Mouse (Mus musculus): ENCODE measurements at regions not wholly inside any gene's neighbourhood (a gene's known extent, or its start where the extent isn't known, plus 50 kb on each side); places are given as distances from the start of the nearest gene placed in this dataset.

DNA sequence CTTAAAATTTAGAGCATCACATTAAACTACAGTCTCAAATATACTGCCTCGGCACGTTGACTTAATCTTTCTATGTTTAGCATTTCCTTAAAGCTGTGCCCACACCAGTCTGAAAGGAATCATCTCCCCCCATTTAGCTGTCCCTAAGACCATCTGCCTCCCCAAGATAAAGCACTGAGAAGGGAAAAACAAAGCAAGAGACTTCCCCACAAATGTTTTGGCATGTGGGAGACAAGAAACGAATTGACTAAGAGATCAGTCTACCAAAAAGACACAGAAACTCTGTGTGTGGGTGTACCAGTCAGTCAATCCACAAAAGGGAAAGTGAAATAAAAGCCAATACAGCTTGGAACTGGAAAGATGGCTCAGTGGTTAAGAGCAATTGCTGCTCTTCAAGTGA, 306.6 kb upstream of the Sgcd start:
- Histone ChIP-seq H3K79me3 (ENCODE audit: low read depth) (no peaks in the 10 kb centered on the region), H3ac (ENCODE audit: control insufficient read depth, insufficient read length, low read depth) (no peak overlapping the region), H3K79me2 (ENCODE audit: control insufficient read depth, insufficient read depth) (no peaks in the 10 kb centered on the region), H3K36me3 (ENCODE audit: control insufficient read depth, insufficient read depth) (no peaks in the 10 kb centered on the region), H3K27me3 (ENCODE audit: control insufficient read depth, insufficient read depth, insufficient read length) (no peaks in the 10 kb centered on the region), H3K4me3 (ENCODE audit: insufficient read depth, poor library complexity, severe bottlenecking) (no peak overlapping the region)
- TF ChIP-seq MYOD1 (IDR thresholded peaks at IDR 0.05; ENCODE audit: control insufficient read depth, insufficient read length, low read depth) (no peak), CTCF (IDR thresholded peaks at IDR 0.05; ENCODE audit: control insufficient read depth, insufficient read depth, insufficient read length) (no peak), FOSL1 (IDR thresholded peaks at IDR 0.05; ENCODE audit: insufficient read depth, low read length, poor library complexity, severe bottlenecking) (no peak), MYOG (IDR thresholded peaks at IDR 0.05; ENCODE audit: control insufficient read depth, extremely low read depth, insufficient read length) (no peak), USF1 (IDR thresholded peaks at IDR 0.05; ENCODE audit: low read depth) (no peak), CEBPB (IDR thresholded peaks at IDR 0.05; ENCODE audit: low read depth) (no peak), MAX (IDR thresholded peaks at IDR 0.05) (no peak)

DNA sequence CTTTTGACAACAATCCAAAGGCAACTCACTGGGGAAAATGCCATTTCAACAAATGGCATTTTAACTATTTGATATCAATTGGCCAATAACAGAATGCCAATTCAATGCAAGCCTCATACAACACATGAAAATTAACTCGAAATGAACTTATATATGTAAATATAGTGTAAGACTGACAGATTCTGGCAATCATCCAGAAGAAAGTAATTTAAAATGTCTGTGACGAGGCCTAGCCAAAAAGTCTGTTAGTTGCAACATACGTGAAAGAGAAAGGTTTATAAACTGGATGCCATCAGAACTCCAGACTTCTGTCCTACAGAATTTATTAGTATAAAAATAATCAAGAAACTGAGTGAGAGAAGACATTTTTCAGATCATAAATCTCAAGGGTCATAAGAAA, 273.7 kb upstream of the Sgcd start:
- Histone ChIP-seq H3K4me3 (ENCODE audit: insufficient read depth, poor library complexity, severe bottlenecking) (no peak overlapping the region), H3K36me3 (ENCODE audit: control insufficient read depth, insufficient read depth) (no peaks in the 10 kb centered on the region), H3K79me2 (ENCODE audit: control insufficient read depth, insufficient read depth) (no peaks in the 10 kb centered on the region), H3K27me3 (ENCODE audit: control insufficient read depth, insufficient read depth, insufficient read length) (no peaks in the 10 kb centered on the region), H3ac (ENCODE audit: control insufficient read depth, insufficient read length, low read depth) (no peak overlapping the region), H3K79me3 (ENCODE audit: low read depth) (no peaks in the 10 kb centered on the region)
- TF ChIP-seq CTCF (IDR thresholded peaks at IDR 0.05; ENCODE audit: control insufficient read depth, insufficient read depth, insufficient read length) (no peak), FOSL1 (IDR thresholded peaks at IDR 0.05; ENCODE audit: insufficient read depth, low read length, poor library complexity, severe bottlenecking) (no peak)

DNA sequence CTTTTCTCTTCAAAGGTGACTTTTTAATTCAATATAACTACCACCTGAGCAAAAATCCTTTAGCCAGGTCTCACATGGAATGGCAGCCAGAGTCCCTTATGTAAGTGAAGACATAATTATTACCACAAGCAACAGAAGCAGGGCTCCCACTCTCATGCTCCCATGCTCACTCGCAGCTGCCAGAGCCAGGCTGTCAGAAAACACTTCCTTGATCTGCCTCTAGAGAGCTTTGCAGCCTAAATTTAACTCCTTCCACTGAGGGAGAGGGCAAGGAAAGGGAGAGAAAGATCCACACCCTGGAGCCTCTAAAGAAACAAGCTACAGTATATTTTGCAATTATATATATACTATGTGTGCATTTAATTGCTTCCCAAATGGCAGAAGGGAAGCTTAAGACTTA, 272.3 kb upstream of the Sgcd start:
- H3K4me3 ChIP-seq (ENCODE audit: insufficient read depth, poor library complexity, severe bottlenecking), result no peak overlapping the region
- no peak for TF ChIP-seq MYOD1 (IDR thresholded peaks at IDR 0.05; ENCODE audit: control insufficient read depth, insufficient read length, low read depth)
- no peak for TF ChIP-seq CEBPB (IDR thresholded peaks at IDR 0.05; ENCODE audit: low read depth)
- no peak for TF ChIP-seq USF1 (IDR thresholded peaks at IDR 0.05; ENCODE audit: low read depth)
- TF ChIP-seq FOSL1 (IDR thresholded peaks at IDR 0.05; ENCODE audit: insufficient read depth, low read length, poor library complexity, severe bottlenecking), result no peak
- no peak for TF ChIP-seq MYOG (IDR thresholded peaks at IDR 0.05; ENCODE audit: control insufficient read depth, extremely low read depth, insufficient read length)
- TF ChIP-seq MAX (IDR thresholded peaks at IDR 0.05), result no peak
- TF ChIP-seq CTCF (IDR thresholded peaks at IDR 0.05; ENCODE audit: control insufficient read depth, insufficient read depth, insufficient read length), result no peak
- no peaks in the 10 kb centered on the region for H3K79me3 ChIP-seq (ENCODE audit: low read depth)
- no peaks in the 10 kb centered on the region for H3K27me3 ChIP-seq (ENCODE audit: control insufficient read depth, insufficient read depth, insufficient read length)
- no peaks in the 10 kb centered on the region for H3K79me2 ChIP-seq (ENCODE audit: control insufficient read depth, insufficient read depth)
- H3K36me3 ChIP-seq (ENCODE audit: control insufficient read depth, insufficient read depth), result no peaks in the 10 kb centered on the region
- H3ac ChIP-seq (ENCODE audit: control insufficient read depth, insufficient read length, low read depth), result no peak overlapping the region

DNA sequence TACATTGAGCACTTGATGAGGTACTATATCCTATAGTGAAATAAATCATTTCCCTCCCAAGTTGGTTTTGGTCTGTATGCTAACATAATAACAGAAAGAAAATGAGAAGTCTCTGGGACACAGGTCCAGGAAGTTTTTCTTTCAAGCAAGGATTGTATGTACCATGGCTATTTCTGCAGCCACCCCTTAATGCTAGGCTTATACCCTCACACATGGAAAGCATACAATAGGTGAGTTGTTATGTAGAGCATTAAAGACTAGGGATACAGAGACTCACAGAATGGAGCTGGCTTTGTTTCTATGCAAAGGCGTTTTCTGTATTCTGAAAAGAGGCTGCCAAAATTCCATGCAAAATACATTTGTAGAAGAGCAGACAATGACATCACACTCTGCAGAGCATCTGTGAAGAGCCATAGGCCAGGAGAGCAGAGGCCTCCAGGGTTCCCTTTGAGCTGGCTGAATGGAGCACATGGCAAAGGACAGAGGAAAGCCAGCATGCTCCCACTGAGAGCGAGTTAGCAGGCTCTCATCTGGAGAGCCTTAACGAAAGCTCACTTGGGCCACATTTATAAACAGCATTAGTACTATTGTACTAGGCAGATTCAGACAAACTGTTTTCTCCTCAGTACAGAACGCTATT, 262.0 kb upstream of the Sgcd start:
- H3K79me2 ChIP-seq (ENCODE audit: control insufficient read depth, insufficient read depth), result no peaks in the 10 kb centered on the region
- no peak overlapping the region for H3K4me3 ChIP-seq (ENCODE audit: insufficient read depth, poor library complexity, severe bottlenecking)
- no peaks in the 10 kb centered on the region for H3K27me3 ChIP-seq (ENCODE audit: control insufficient read depth, insufficient read depth, insufficient read length)
- no peaks in the 10 kb centered on the region for H3K79me3 ChIP-seq (ENCODE audit: low read depth)
- TF ChIP-seq MAX (IDR thresholded peaks at IDR 0.05) (no peak), USF1 (IDR thresholded peaks at IDR 0.05; ENCODE audit: low read depth) (no peak), MYOG (IDR thresholded peaks at IDR 0.05; ENCODE audit: control insufficient read depth, extremely low read depth, insufficient read length) (no peak), MYOD1 (IDR thresholded peaks at IDR 0.05; ENCODE audit: control insufficient read depth, insufficient read length, low read depth) (no peak), CTCF (IDR thresholded peaks at IDR 0.05; ENCODE audit: control insufficient read depth, insufficient read depth, insufficient read length) (no peak), CEBPB (IDR thresholded peaks at IDR 0.05; ENCODE audit: low read depth) (no peak), FOSL1 (IDR thresholded peaks at IDR 0.05; ENCODE audit: insufficient read depth, low read length, poor library complexity, severe bottlenecking) (no peak)
- no peaks in the 10 kb centered on the region for H3K36me3 ChIP-seq (ENCODE audit: control insufficient read depth, insufficient read depth)
- no peak overlapping the region for H3ac ChIP-seq (ENCODE audit: control insufficient read depth, insufficient read length, low read depth)

DNA sequence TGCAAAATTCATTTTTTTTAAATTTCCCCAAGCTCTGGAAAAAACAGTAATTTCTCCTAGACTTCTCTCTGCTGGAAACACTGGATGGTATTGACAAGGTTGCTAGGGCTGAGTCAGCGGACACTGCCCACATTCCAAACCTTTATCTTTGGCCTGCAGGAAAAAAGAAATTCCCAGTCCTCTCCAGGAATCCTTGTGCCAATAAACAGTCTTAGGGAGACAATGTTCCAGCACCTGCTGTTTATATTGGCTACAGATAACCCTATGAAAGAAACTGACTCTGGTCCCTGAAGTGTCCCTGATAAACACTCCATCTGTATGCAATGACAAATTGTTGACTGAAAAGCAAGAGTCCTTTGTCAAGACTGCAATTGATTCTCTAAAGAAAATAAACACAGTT, 260.5 kb upstream of the Sgcd start:
- Histone ChIP-seq H3K36me3 (ENCODE audit: control insufficient read depth, insufficient read depth) (no peaks in the 10 kb centered on the region), H3K27me3 (ENCODE audit: control insufficient read depth, insufficient read depth, insufficient read length) (no peaks in the 10 kb centered on the region), H3K4me3 (ENCODE audit: insufficient read depth, poor library complexity, severe bottlenecking) (no peak overlapping the region), H3K79me3 (ENCODE audit: low read depth) (no peaks in the 10 kb centered on the region), H3K79me2 (ENCODE audit: control insufficient read depth, insufficient read depth) (no peaks in the 10 kb centered on the region), H3ac (ENCODE audit: control insufficient read depth, insufficient read length, low read depth) (no peak overlapping the region)
- TF ChIP-seq MYOG (IDR thresholded peaks at IDR 0.05; ENCODE audit: control insufficient read depth, extremely low read depth, insufficient read length), result no peak
- TF ChIP-seq FOSL1 (IDR thresholded peaks at IDR 0.05; ENCODE audit: insufficient read depth, low read length, poor library complexity, severe bottlenecking), result no peak
- no peak for TF ChIP-seq MYOD1 (IDR thresholded peaks at IDR 0.05; ENCODE audit: control insufficient read depth, insufficient read length, low read depth)

DNA sequence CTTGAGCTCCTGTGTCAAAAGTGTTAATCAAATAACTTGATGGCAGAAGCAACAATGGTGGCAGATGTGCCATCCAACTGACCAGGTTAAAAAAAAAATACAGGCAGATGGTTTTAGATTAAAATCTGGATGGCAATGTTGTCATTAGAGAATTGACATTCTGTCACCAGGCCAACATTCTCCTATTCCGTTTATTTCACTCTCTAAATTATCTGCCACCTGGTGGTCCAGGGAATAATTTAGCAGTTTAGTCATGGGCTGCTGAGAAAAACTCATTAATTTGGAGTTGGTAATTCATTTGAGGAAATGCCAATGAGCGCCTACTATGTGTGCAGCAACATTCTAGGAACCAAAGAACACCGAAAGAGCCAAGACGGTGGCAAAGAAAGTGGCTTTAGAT, 232.4 kb upstream of the Sgcd start:
- TF ChIP-seq CTCF (IDR thresholded peaks at IDR 0.05; ENCODE audit: control insufficient read depth, insufficient read depth, insufficient read length) (no peak), FOSL1 (IDR thresholded peaks at IDR 0.05; ENCODE audit: insufficient read depth, low read length, poor library complexity, severe bottlenecking) (no peak), MAX (IDR thresholded peaks at IDR 0.05) (no peak), CEBPB (IDR thresholded peaks at IDR 0.05; ENCODE audit: low read depth) (no peak), MYOG (IDR thresholded peaks at IDR 0.05; ENCODE audit: control insufficient read depth, extremely low read depth, insufficient read length) (no peak), USF1 (IDR thresholded peaks at IDR 0.05; ENCODE audit: low read depth) (no peak), MYOD1 (IDR thresholded peaks at IDR 0.05; ENCODE audit: control insufficient read depth, insufficient read length, low read depth) (no peak)
- no peaks in the 10 kb centered on the region for H3K36me3 ChIP-seq (ENCODE audit: control insufficient read depth, insufficient read depth)
- H3K27me3 ChIP-seq (ENCODE audit: control insufficient read depth, insufficient read depth, insufficient read length), result no peaks in the 10 kb centered on the region
- H3K4me3 ChIP-seq (ENCODE audit: insufficient read depth, poor library complexity, severe bottlenecking), result no peak overlapping the region
- H3K79me3 ChIP-seq (ENCODE audit: low read depth), result no peaks in the 10 kb centered on the region
- no peak overlapping the region for H3ac ChIP-seq (ENCODE audit: control insufficient read depth, insufficient read length, low read depth)
- H3K79me2 ChIP-seq (ENCODE audit: control insufficient read depth, insufficient read depth), result no peaks in the 10 kb centered on the region
